Mouse (Mus musculus) G1E-ER4 (cell line): Measurements from ENCODE around the gene Rpl32. TPM values are rescaled to one million over a fixed set of nuclear protein-coding genes. Genes with fewer than 3 reads are reported as not detected.

Experiments
- GATA1 ChIP-seq: IDR thresholded peaks from one replicate; pipeline ENCODE4 v1.8.0; 2012; ENCODE audit warnings: low read length, inconsistent platforms
- polyA plus RNA-seq: library from polyadenylated mRNA; stranded (reverse); fragments of >175 nt; gene quantifications from 2 replicates; pipeline ENCODE4 v1.2.3, GENCODE M21; 2012

The Rpl32 gene
- polyA plus RNA-seq, 1 experiment, result 365 TPM

DNA sequence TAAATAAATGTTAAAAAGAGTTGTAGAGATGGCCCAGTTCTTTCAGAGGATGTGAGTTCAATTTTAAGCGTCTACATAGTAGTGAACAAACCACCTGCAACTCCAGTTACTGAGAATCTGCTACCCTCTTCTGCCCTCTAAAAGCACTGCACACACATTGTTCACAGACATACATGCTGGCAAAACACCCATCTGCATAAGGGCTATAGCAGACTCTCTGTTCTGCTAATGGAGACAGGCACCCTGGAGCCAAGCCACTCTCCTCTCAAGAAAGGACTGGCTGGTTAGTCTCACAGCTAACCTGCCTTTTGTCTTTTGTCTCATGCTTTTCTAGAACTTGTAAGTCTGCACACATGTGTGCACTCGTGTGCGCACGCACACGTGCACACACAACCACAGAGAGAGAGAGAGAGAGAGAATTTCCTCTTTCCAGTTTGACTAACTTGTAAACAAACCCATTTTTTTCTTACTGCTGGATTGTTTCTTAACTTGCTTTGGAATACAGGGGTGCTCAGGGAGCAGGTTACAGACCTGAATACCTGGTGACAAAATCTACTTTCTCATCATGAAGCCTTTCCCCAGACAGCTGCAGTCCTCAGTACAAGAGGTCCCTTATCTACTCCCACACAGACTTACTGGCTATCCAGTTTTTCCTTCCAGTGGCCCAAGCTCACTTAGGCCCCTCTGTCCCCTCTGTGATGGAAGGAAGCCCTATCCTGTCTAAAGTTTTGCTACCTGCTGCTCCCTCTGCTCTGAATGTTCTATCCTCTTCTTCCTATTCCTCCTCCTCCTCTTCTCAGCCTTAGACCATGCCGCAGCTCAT, 22.4 kb upstream of the Rpl32 start:
- TF ChIP-seq GATA1, result no peak

DNA sequence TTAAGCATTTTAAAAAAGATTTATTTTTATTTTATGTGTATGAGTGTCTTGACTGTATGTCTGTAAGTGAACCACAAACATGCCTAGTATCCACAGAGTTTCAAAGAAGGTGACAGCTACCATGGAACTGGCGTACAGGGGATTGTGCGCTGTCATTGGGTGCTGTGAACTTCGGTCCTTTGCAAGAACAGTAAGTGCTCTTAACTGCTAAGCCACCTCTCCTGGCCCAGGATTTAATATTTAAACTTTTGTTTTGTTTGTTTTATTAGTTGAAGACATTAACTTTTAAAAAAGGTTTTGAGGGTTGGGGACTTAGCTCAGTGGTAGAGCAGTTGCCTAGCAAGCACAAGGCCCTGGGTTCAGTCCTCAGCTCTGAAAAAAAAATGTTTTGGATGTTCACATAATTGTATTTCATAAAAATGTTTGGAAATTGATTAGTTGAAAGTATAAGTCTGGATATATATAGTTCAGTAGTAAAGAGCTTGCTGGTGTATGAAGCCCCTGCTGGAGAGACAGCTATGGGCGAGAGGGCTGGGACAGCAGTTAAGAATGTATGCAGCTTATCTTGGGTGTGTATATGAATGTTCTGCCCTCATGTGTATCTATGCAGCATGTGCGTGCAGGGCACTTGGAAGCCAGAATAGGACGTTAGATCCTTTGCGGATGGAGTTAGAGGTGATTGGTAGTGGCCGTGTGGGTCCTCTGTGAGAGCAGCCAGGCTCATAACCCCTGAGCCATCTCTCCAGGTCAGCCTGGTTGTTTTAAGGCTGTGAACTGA, 12.9 kb upstream of the Rpl32 start:
- TF ChIP-seq GATA1, result no peak

DNA sequence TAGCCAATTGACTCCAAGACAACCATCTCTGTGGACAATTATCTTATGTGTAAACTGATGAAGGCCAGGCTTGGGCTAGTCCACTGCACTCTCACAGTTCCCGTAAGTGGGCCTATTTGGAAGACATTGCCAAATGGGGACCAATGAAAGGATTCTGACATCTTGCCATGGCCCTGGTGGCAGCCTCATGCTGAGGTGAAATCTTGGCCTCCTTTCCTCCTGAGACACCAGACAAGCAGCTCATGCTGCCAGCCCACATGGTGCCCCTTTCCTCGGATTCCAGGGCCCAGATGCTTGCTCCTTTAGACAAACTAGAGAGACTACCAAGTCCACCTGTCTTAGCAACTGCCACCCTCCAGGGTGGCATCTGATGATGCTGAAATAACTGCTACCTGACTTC, 9.6 kb upstream of the Rpl32 start:
- no peak for TF ChIP-seq GATA1

DNA sequence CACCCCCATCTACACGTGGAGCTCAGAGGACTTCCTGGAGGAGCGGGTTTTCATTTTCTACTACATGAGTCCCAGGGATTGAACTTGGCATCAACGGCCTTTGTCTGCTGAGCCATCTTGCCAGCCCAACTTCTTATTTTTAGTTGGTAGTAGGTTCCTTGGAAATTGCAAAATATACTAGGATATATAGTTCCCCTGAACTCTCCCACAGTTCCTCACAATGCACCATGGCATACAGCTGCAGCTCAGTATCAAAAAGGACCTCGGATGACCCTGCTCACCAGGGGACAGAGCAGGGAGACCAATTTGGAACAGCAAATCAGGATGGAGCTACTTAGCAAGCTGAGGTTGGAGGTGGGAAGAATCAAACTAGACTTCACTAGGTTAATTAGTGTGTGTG, 6.5 kb upstream of the Rpl32 start:
- TF ChIP-seq GATA1, result no peak

DNA sequence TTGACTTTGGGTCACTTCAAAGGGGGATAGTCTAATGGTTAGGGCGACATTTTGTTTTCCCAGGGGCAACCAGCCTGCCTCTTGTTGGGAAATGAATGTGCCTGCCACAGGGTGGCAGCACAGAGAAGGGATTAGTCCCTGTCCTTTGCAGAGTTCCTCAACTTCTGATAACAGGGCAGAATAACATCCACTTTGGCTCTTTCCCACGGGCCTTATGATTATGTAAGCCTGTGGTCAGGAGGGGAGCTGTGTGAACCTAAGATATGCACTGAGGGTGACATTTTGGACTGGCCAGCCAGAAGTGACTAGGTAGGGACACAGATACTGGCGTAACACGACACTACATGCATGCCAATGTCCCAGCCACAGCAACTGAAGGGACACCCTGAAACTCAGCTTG, 5.6 kb upstream of the Rpl32 start:
- TF ChIP-seq GATA1, result peak; percentile 24

DNA sequence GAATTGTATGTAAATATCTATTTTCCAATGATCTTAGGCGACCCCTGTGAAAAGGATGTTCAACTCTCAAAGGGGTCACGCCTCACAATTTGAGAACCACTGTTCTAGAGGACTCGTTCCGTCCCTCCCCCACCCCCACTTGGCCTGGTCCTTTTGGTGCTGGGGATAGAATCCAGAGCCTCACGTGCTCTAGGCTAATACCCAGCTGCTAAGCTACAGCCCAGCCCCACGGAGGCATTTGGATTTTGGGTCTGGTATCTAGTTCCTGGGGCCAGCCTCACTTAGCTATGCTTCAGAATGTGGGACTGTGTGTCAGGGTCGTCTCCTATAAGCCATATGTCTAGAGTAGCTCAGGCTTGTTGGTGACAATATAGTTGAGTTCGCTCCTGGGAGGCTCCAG, 3.1 kb upstream of the Rpl32 start:
- TF ChIP-seq GATA1, result no peak

DNA sequence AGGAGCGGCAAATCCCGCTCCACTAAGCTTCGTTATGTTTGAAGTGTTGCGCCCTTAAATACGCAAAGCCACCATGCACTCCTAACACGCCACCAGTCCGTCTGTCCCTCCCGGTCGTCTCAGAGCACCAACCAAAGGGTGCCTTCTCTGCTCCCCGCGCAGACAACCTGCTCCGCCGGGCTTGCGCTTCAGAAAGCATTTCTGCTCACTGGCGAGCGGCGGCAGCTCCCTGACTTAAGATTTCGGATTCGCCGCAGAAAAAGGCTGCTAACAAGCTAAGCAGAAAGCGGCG, 405 bp downstream of the Rpl32 start:
- no peak for TF ChIP-seq GATA1

DNA sequence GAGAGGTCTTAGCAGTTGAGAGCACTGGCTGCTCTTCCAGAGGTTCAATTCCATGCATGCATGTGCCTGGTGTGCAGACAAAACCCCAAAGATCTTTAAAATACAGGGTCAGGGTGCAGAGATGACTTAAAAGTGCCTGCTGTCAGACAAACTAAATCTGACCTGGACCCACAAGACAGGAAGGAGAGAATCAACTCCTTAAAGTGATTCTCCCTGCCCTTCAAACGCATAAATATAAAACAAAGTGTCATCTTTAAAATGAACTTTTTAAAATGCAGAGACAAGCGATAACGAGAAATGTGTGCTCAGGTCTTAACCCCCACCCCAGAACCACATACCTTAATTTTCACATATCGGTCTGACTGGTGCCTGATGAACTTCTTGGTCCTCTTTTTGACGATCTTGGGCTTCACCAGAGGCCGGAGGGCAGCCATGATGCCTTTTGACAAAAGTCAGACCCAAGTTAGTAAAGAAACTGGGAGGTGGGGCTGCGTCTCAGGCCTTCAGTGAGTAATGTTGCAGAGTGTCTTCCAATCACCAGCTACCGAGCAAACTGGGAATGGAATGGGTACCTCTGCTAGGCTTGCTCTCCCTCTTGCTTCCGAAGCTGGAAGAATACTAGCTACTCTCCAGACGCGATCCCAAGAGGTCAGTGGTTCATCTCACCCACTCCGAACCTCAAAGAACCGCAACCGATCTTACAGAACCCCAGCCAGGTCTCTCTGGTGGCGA, 917 bp downstream of the Rpl32 start:
- no peak for TF ChIP-seq GATA1

DNA sequence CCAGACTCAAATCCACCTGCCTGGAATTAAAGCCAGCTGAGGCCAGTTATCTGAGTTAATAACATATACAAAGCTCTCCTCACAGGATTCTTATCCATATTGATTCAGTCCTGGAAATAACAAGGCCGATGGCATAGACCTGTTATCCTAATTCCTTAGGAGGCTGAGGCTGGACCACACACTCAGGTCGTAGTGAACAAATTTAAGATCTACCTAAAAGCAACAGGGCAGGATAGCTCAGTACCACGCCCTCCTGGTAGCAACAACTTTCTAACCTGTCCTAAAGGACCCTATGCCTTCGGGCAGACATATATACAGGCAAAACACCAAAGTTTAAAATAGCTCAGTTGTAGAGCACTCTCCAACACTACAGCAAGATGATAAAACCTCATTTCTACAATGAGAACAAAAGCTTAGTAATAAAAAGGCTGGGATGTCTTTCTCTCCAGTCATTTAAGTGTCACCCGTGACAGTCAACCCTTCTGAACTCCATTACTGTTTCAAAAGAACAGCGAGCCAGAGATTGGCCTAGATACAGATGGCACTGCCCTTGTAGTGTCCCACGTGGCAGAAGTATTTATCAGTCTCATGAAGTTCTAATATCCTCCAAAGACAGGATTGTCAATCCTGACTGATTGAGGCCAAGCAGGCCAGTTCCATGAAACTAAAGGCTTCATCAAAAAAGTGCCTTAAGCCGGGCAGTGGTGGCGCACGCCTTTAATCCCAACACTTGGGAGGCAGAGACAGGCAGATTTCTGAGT, 3.9 kb downstream of the Rpl32 start:
- TF ChIP-seq GATA1, result no peak

DNA sequence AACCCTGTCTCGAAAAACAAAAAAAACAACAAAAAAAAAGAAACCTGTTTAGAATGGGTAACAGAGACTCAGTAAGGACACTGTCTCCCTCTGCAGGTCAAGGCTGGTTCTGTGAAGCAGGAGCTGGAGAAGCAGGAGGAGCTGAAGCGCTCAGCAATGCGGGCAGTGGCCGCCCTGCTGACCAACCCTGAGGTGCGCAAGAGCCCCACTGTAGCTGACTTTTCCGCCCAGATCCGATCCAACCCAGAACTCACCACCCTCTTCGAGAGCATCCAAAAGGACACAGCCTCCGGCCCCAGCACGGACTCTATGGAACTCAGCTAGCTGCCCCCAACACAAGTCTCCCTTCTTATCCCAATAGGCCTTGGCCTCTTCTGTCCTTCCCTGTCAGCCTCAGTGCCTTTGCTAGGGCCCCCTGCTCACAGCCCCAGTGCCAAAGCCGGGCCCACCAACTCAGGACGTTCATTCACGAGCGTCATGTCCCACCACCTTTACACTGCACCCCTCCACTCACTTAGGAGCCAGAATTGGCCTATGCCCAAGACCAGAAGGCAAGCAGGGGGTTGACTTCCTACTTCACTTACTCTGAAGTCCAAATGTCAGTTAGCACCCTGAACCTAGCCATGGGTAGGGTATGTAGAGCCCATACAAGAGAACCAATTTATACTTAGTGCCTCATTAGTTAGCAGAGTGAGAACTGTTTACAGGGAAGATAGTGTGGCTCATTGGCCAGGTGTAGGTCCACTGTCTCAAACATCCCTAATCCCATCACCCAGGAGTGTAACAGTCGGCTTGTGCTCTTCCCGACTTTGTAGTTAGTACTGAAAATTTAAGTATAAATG, 4.8 kb downstream of the Rpl32 start:
- TF ChIP-seq GATA1, result no peak

DNA sequence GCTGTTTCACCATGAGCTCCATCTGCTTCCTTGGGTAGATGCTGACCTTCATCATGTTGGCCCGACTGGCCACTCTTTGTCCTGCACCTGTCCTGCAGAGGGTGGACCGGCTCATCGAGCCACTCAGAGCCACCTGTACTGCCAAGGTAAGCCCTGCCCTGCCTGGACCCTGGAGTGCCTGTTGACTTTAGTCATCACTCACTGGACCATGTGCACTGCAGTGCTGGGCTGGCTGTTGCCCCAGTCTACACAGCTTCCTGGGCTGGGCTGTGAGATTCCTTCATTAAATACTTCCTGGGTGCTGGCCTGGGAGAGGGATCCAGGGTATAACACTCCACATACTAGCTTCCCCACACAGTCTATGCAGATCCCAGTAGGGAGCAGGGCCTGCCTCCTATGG, 6.7 kb downstream of the Rpl32 start:
- TF ChIP-seq GATA1, result no peak

DNA sequence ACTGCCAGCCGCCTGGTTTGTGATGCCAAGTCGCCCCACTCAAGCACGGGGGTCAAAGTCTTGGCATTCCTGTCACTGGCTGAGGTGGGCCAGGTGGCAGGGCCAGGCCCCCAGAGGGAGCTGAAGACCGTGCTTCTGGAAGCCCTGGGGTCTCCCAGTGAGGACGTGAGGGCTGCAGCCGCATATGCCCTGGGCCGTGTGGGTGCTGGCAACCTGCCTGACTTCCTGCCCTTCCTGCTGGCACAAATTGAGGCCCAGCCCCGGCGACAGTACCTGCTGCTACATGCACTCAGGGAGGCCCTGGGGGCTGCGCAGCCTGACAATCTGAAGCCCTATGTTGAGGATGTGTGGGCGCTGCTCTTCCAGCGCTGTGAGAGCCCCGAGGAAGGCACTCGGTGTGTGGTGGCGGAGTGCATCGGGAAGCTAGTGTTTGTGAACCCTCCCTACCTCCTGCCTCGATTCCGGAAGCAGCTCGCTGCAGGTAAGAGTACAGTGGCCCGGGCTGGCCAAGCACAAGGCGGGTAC, 15.8 kb downstream of the Rpl32 start:
- TF ChIP-seq GATA1, result no peak

DNA sequence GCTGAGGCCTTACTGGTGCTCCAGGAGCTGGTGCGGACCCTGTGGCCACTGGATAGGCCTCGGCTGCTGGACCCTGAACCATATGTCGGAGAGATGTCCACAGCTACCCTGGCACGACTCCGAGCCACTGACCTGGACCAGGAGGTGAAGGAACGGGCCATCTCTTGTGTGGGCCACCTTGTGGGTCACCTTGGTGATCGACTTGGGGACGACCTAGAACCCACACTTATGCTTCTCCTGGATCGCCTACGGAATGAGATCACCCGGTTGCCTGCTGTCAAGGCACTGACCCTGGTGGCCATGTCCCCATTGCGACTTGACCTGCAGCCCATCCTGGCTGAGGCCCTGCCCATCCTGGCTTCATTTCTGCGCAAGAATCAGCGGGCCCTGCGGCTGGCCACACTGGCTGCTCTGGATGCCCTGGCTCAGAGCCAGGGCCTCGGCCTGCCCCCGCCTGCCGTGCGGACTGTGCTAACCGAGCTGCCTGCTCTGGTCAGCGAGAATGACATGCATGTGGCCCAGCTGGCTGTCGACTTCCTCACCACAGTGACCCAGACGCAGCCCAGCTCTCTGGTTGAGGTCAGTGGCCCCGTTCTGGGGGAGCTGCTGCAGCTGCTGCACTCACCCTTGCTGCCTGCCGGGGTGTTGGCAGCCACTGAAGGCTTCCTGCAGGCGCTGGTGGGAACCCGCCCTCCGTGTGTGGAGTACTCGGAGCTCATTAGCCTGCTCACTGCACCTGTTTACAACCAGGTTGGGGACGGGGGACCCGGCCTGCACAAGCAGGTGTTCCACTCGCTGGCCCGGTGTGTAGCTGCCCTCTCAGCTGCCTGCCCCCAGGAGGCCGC, 16.5 kb downstream of the Rpl32 start:
- TF ChIP-seq GATA1, result no peak

DNA sequence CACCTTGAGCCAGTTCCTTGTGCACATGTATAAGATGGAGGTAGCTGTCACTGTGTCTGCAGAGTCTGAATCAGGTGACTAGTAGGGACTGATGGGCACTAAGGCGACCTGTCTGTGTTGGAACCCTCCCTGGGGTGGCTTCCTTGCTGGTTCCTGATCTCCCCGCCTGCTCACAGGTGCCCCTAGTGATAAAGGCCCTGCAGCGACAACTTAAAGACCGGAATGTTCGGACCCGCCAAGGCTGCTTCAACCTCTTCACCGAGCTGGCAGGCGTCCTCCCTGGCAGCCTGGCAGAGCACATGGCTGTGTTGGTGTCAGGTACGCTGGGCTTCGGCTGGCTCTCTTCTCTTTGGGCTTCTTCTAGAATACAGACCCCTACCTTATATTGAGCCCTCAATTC, 17.5 kb downstream of the Rpl32 start:
- no peak for TF ChIP-seq GATA1

DNA sequence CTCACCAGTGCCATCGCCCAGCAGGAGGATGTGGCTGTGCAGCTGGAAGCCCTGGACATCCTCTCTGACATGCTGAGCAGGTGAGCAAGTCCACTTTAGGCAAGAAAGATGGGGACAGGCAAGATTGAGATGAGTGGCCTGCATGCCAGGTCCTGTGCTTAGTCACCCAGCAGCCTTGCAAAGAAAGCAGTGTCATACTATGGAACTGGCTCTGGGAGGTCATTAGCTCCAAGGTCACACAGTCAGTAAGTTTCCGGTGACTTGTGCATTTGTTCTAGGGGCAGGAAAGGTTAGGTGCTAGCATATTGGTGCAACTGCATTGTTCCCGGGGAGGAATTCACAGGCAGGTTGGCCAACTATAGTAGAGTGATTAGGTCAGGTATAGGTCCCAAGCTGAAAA, 25.8 kb downstream of the Rpl32 start:
- TF ChIP-seq GATA1, result no peak
